Mouse (Mus musculus): ENCODE measurements around the gene Saxo1. TPM values are rescaled to one million over a fixed set of nuclear protein-coding genes. Genes with fewer than 3 reads are reported as not detected.

The Saxo1 gene
- polyA plus RNA-seq, 1 experiment from 2014 or later = 0.11 TPM

GRCm38 (mm10) chr4:86555035-86555707 is 3.0 kb downstream of the Saxo1 start:
- H3K27ac ChIP-seq = no peak overlapping the region
- H3K36me3 ChIP-seq = no peaks in the 10 kb centered on the region
- no peak overlapping the region for H3K9ac ChIP-seq
- no peaks in the 10 kb centered on the region for H3K9me3 ChIP-seq
- no peak overlapping the region for H3K4me2 ChIP-seq
- peaks cover 3% of the 10 kb centered on the region; the same call in 1 of the 2 replicates for H3K4me1 ChIP-seq
- WGBS = 23% methylated on average over 6 of the region's 6 CpGs
- ATAC-seq (ENCODE audit: insufficient number of reproducible peaks, insufficient read depth, low FRiP score, low TSS enrichment, low read depth) = no peak
- H3K27me3 ChIP-seq = 0 out of 2 replicates have a peak, but pooled peaks cover 4% of the 10 kb centered on the region
- H3K4me3 ChIP-seq = no peak overlapping the region

GRCm38 (mm10) chr4:86548332-86548731 is 9.8 kb downstream of the Saxo1 start:
- Histone ChIP-seq H3K4me3 (no peak overlapping the region), H3K36me3 (no peaks in the 10 kb centered on the region), H3K4me2 (no peak overlapping the region), H3K27ac (no peak overlapping the region), H3K4me1 (peaks cover 11% of the 10 kb centered on the region), H3K9ac (no peak overlapping the region), H3K27me3 (no peaks in the 10 kb centered on the region), H3K9me3 (no peaks in the 10 kb centered on the region)
- 75% methylated on average over 9 of the region's 9 CpGs for WGBS
- ATAC-seq (ENCODE audit: insufficient number of reproducible peaks, insufficient read depth, low FRiP score, low TSS enrichment, low read depth) = no peak

GRCm38 (mm10) chr4:86545615-86546014 is 12.5 kb downstream of the Saxo1 start:
- no peak for ATAC-seq (ENCODE audit: insufficient number of reproducible peaks, insufficient read depth, low FRiP score, low TSS enrichment, low read depth)
- no peak overlapping the region for H3K4me3 ChIP-seq
- H3K27me3 ChIP-seq = no peaks in the 10 kb centered on the region
- H3K9ac ChIP-seq = peak overlapping the region; percentile 6; the same call in 1 of the 2 replicates
- 51% methylated on average over 5 of the region's 5 CpGs for WGBS
- peaks cover 11% of the 10 kb centered on the region for H3K4me1 ChIP-seq
- no peaks in the 10 kb centered on the region for H3K9me3 ChIP-seq
- H3K36me3 ChIP-seq = no peaks in the 10 kb centered on the region
- no peak overlapping the region for H3K27ac ChIP-seq
- no peak overlapping the region for H3K4me2 ChIP-seq

DNA sequence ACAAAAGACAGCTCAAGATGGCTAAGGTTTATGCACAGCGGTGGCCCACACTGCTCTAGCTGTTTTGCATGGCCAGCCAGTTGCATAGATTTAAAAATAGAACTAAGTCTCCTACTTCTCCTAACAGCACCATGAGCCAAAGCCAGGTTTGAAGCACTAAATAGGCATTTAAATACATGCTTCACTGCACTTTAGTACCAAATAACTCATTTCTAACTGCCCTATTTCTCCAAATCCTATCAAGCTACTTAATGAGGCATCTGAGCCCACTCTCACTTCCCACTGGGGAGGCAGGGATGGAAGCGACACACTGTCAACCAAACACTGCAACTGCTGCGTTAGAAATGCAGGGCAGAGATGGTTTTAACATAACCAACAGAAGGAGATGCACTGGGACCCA is 14.1 kb downstream of the Saxo1 start:
- Histone ChIP-seq H3K9ac (no peak overlapping the region), H3K4me1 (peaks cover 11% of the 10 kb centered on the region), H3K9me3 (no peaks in the 10 kb centered on the region), H3K4me2 (no peak overlapping the region), H3K27ac (no peak overlapping the region), H3K36me3 (no peaks in the 10 kb centered on the region), H3K4me3 (no peak overlapping the region), H3K27me3 (no peaks in the 10 kb centered on the region)
- no peak for ATAC-seq (ENCODE audit: insufficient number of reproducible peaks, insufficient read depth, low FRiP score, low TSS enrichment, low read depth)
- 79% methylated on average over 3 of the region's 3 CpGs for WGBS

GRCm38 (mm10) chr4:86541573-86541972 is 16.6 kb downstream of the Saxo1 start:
- Histone ChIP-seq H3K9me3 (no peaks in the 10 kb centered on the region), H3K4me2 (no peak overlapping the region), H3K9ac (no peak overlapping the region), H3K27ac (no peak overlapping the region), H3K27me3 (no peaks in the 10 kb centered on the region), H3K36me3 (no peaks in the 10 kb centered on the region), H3K4me3 (no peak overlapping the region), H3K4me1 (peaks cover 11% of the 10 kb centered on the region)
- 86% methylated on average over 1 of the region's 1 CpGs for WGBS
- ATAC-seq (ENCODE audit: insufficient number of reproducible peaks, insufficient read depth, low FRiP score, low TSS enrichment, low read depth) = no peak

- H3K27ac ChIP-seq = no peak overlapping the region
- H3K4me2 ChIP-seq = no peak overlapping the region
- peaks cover 8% of the 10 kb centered on the region for H3K4me1 ChIP-seq
- ATAC-seq (ENCODE audit: insufficient number of reproducible peaks, insufficient read depth, low FRiP score, low TSS enrichment, low read depth) = no peak
- WGBS = 94% methylated on average over 5 of the region's 5 CpGs
- H3K9ac ChIP-seq = no peak overlapping the region
- H3K27me3 ChIP-seq = no peaks in the 10 kb centered on the region
- H3K9me3 ChIP-seq = no peaks in the 10 kb centered on the region
- H3K4me3 ChIP-seq = no peak overlapping the region
- no peaks in the 10 kb centered on the region for H3K36me3 ChIP-seq
Measured at GRCm38 (mm10) chr4:86538936-86539335, 19.2 kb downstream of the Saxo1 start.

GRCm38 (mm10) chr4:86537972-86538371 is 20.2 kb downstream of the Saxo1 start:
- Histone ChIP-seq H3K27me3 (no peaks in the 10 kb centered on the region), H3K36me3 (no peaks in the 10 kb centered on the region), H3K4me1 (peaks cover 9% of the 10 kb centered on the region), H3K27ac (no peak overlapping the region), H3K9ac (no peak overlapping the region), H3K4me2 (no peak overlapping the region), H3K9me3 (no peaks in the 10 kb centered on the region), H3K4me3 (no peak overlapping the region)
- ATAC-seq (ENCODE audit: insufficient number of reproducible peaks, insufficient read depth, low FRiP score, low TSS enrichment, low read depth) = no peak
- 51% methylated on average over 4 of the region's 4 CpGs for WGBS

DNA sequence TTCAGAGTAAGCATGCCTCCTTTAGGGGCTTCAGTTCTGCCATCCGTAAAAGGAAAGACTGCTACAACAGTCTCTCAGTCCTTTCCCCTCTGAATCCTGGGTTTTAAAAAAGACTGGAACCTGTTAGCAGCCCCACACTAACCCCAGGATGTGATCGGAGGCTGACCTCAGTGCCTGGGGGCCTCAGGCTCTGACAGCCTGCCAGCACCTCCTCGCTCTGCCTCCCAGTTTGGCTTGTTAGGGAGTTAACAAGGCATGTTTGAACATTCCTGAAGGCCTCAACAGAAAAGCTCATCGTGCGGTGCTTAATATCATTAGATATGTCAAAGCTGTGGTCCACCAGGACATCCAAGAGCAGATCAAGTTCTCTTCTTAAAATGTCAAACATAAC is 24.0 kb downstream of the Saxo1 start:
- 28% methylated on average over 5 of the region's 5 CpGs for WGBS
- ATAC-seq (ENCODE audit: insufficient number of reproducible peaks, insufficient read depth, low FRiP score, low TSS enrichment, low read depth) = no peak
- no peaks in the 10 kb centered on the region for H3K9me3 ChIP-seq

DNA sequence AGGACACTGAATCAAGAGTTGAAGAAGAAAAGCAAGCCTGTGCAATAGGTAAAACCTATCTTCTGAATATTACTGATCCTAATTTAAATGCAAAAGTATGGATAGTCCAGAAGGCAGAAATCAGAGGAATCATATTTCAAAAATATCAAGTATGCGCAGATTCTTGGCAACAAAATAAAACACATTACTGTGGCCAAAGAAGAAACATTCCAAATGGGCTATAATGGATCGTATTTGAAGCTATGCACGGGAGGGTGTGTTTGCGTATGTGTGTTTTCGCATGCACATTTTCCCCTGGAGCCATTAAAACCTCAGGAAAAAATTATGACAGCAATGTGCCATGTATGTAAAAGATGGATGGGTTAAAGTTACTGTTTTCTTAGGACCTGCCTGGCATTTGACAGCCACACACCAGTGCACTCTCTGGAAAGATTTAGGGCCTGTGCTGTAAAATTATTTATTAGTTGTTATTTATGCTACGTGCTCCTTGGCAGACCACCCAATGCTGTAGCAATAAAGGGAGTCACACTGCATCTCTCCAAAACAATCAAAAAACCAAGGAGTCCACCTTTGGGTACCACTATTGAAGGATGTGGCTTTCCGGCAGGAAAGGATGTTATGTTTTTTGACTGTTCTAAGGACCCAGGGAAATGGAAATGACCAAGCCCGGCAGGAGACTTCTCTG is 24.6 kb downstream of the Saxo1 start:
- no peak for ATAC-seq (ENCODE audit: insufficient number of reproducible peaks, insufficient read depth, low FRiP score, low TSS enrichment, low read depth)
- 46% methylated on average over 8 of the region's 8 CpGs for WGBS
- Histone ChIP-seq H3K4me2 (no peak overlapping the region), H3K36me3 (no peaks in the 10 kb centered on the region), H3K4me1 (peaks cover 16% of the 10 kb centered on the region), H3K27ac (peak overlapping the region; percentile 73), H3K9ac (no peak overlapping the region), H3K9me3 (no peaks in the 10 kb centered on the region), H3K27me3 (no peaks in the 10 kb centered on the region), H3K4me3 (no peak overlapping the region)

More for the DNA sequence above, 24.0 kb downstream of the Saxo1 start:
- Histone ChIP-seq H3K27ac (peak overlapping the region; percentile 73), H3K4me1 (peaks cover 15% of the 10 kb centered on the region), H3K36me3 (no peaks in the 10 kb centered on the region), H3K4me3 (no peak overlapping the region), H3K27me3 (no peaks in the 10 kb centered on the region), H3K9ac (no peak overlapping the region), H3K4me2 (no peak overlapping the region)

DNA sequence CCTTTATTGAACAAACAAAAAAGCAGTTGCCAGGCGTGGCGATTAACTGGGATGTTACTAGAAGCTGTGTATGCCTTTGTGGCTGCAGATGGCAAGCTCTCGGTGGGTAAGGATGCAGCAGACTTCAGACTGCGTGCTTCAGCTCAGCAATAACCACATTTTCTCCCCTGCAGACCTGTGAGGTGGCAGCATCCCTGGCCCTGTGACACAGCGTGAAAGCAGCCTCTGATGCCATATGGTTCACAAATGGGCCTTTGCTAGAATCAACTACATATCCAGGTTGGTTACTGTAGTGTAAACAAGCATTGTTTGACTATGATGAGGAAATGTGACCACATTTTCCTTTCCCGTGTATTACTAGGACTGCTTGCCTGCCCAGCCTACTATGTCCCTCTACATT is 29.0 kb downstream of the Saxo1 start:
- H3K4me1 ChIP-seq = peaks cover 42% of the 10 kb centered on the region
- peak overlapping the region; percentile 34; the same call in 1 of the 2 replicates for H3K27ac ChIP-seq
- H3K9me3 ChIP-seq = no peaks in the 10 kb centered on the region
- H3K4me3 ChIP-seq = no peak overlapping the region
- no peaks in the 10 kb centered on the region for H3K36me3 ChIP-seq
- no peaks in the 10 kb centered on the region for H3K27me3 ChIP-seq
- no peak overlapping the region for H3K9ac ChIP-seq
- WGBS = 54% methylated on average over 6 of the region's 6 CpGs
- H3K4me2 ChIP-seq = no peak overlapping the region
- no peak for ATAC-seq (ENCODE audit: insufficient number of reproducible peaks, insufficient read depth, low FRiP score, low TSS enrichment, low read depth)

- H3K36me3 ChIP-seq = no peaks in the 10 kb centered on the region
- H3K27me3 ChIP-seq = no peaks in the 10 kb centered on the region
- H3K4me1 ChIP-seq = peaks cover 34% of the 10 kb centered on the region
- H3K4me2 ChIP-seq = peak overlapping the region; percentile 22; the same call in 1 of the 2 replicates
- no peak overlapping the region for H3K4me3 ChIP-seq
- ATAC-seq (ENCODE audit: insufficient number of reproducible peaks, insufficient read depth, low FRiP score, low TSS enrichment, low read depth) = peak; percentile 76
- no peak overlapping the region for H3K9ac ChIP-seq
- H3K9me3 ChIP-seq = no peaks in the 10 kb centered on the region
- peak overlapping the region; percentile 77 for H3K27ac ChIP-seq
- 23% methylated on average over 11 of the region's 11 CpGs for WGBS
Measured at GRCm38 (mm10) chr4:86527162-86528136, 30.7 kb downstream of the Saxo1 start.

Data from embryonic facial prominence, embryonic 13.5 days (tissue).